Mouse (Mus musculus): Measurements from ENCODE around the gene Olfr1037. TPM values are rescaled to one million over a fixed set of nuclear protein-coding genes. Genes with fewer than 3 reads are reported as not detected.
"Not testable (repeated sequence)": the region's sequence is repeated elsewhere in the genome, so short reads cannot be mapped to it uniquely, and the experiment has no call there.

The Olfr1037 gene
- total RNA-seq (2021): not detected

GRCm38 (mm10) chr2:86087285-86087684, at the start of gene Olfr1037:
Gene Olfr1037, minus strand, starts transcription at chr2:86087385.
- intact Hi-C loops (cut with DNase I): no loop called here
- no peak for DNase-seq

GRCm38 (mm10) chr2:86135828-86136227, 48.6 kb upstream of the Olfr1037 start, which contains the start of gene Olfr1039:
Gene Olfr1039, minus strand, starts transcription at chr2:86135928.
- intact Hi-C loops (cut with DNase I): no loop called here
- no peak for DNase-seq

GRCm38 (mm10) chr2:86080478-86080877, 6.7 kb downstream of the Olfr1037 start:
- DNase-seq; intact Hi-C loops (cut with DNase I): not testable (repeated sequence)

- DNase-seq; intact Hi-C loops (cut with DNase I): not testable (repeated sequence)
These were observed 13.5 kb downstream of the Olfr1037 start, which contains the start of gene Olfr1036 for GRCm38 (mm10) chr2:86073692-86074091. Gene Olfr1036, plus strand, starts transcription at chr2:86073992.

GRCm38 (mm10) chr2:86070189-86070588, 17.0 kb downstream of the Olfr1037 start:
- DNase-seq: no peak
- intact Hi-C loops (cut with DNase I): no loop called here

GRCm38 (mm10) chr2:86063766-86064165, 23.4 kb downstream of the Olfr1037 start:
- not testable (repeated sequence) for DNase-seq

GRCm38 (mm10) chr2:86050777-86051176, 36.4 kb downstream of the Olfr1037 start:
- DNase-seq; intact Hi-C loops (cut with DNase I): not testable (repeated sequence)

More at GRCm38 (mm10) chr2:86063766-86064165, 23.4 kb downstream of the Olfr1037 start:
- intact Hi-C loops (cut with DNase I): not testable (repeated sequence)

- intact Hi-C loops (cut with DNase I): no loop called here
- no peak for DNase-seq
These were observed 41.6 kb downstream of the Olfr1037 start, which contains the start of gene Olfr1034 for GRCm38 (mm10) chr2:86045561-86045960. Gene Olfr1034, plus strand, starts transcription at chr2:86045861.

Other genes with a start within 250 kb of the Olfr1037 start
- gene Olfr1019, start 241.9 kb downstream of the Olfr1037 start, total RNA-seq (2021): not detected
- not detected for gene Olfr1020, start 240.4 kb downstream of the Olfr1037 start, total RNA-seq (2021)
- gene Olfr1022, start 218.8 kb downstream of the Olfr1037 start, total RNA-seq (2021): not detected
- not detected for gene Olfr1023, start 201.7 kb downstream of the Olfr1037 start, total RNA-seq (2021)
- not detected for gene Olfr1024, start 182.3 kb downstream of the Olfr1037 start, total RNA-seq (2021)
- gene Olfr1025-ps1, start 172.2 kb downstream of the Olfr1037 start, total RNA-seq (2021): not detected
- not detected for gene Olfr1026, start 165.8 kb downstream of the Olfr1037 start, total RNA-seq (2021)
- gene Olfr1028, start 136.9 kb downstream of the Olfr1037 start, total RNA-seq (2021): not detected
- not detected for gene Olfr1029, start 113.5 kb downstream of the Olfr1037 start, total RNA-seq (2021)
- not detected for gene Olfr1030, start 108.1 kb downstream of the Olfr1037 start, total RNA-seq (2021)
- gene Olfr1031, start 97.1 kb downstream of the Olfr1037 start, total RNA-seq (2021): not detected
- not detected for gene Olfr1032, start 81.8 kb downstream of the Olfr1037 start, total RNA-seq (2021)
- gene Olfr1033, start 66.8 kb downstream of the Olfr1037 start, total RNA-seq (2021): not detected
- not detected for gene Olfr1034, start 41.5 kb downstream of the Olfr1037 start, total RNA-seq (2021)
- not detected for gene Olfr1036, start 13.4 kb downstream of the Olfr1037 start, total RNA-seq (2021)
- gene Olfr1039, start 48.5 kb upstream of the Olfr1037 start, total RNA-seq (2021): not detected
- not detected for gene Olfr1040, start 59.3 kb upstream of the Olfr1037 start, total RNA-seq (2021)
- not detected for gene Olfr1042, start 74.5 kb upstream of the Olfr1037 start, total RNA-seq (2021)
- gene Olfr1043, start 80.1 kb upstream of the Olfr1037 start, total RNA-seq (2021): not detected
- gene Olfr1044, start 90.4 kb upstream of the Olfr1037 start, total RNA-seq (2021): not detected
- not detected for gene Olfr52, start 98.3 kb upstream of the Olfr1037 start, total RNA-seq (2021)
- gene Olfr1045, start 115.6 kb upstream of the Olfr1037 start, total RNA-seq (2021): not detected
- gene Olfr1046, start 131.9 kb upstream of the Olfr1037 start, total RNA-seq (2021): not detected
- gene Olfr1047, start 144.0 kb upstream of the Olfr1037 start, total RNA-seq (2021): not detected
- not detected for gene Olfr1048, start 152.9 kb upstream of the Olfr1037 start, total RNA-seq (2021)
- gene Olfr1049, start 170.9 kb upstream of the Olfr1037 start, total RNA-seq (2021): not detected
- gene Olfr1051, start 191.7 kb upstream of the Olfr1037 start, total RNA-seq (2021): not detected
- gene Olfr1052, start 205.1 kb upstream of the Olfr1037 start, total RNA-seq (2021): not detected
- gene Olfr1053, start 227.9 kb upstream of the Olfr1037 start, total RNA-seq (2021): not detected
- not detected for gene Olfr1054, start 248.0 kb upstream of the Olfr1037 start, total RNA-seq (2021)

Measured in left cerebral cortex, postnatal 4 days (tissue).